Mouse (Mus musculus): Measurements from ENCODE around the gene Cstad. TPM values are rescaled to one million over a fixed set of nuclear protein-coding genes. Genes with fewer than 3 reads are reported as not detected.

The Cstad gene
- total RNA-seq, 2 experiments from 2014 or later, result 2.3 TPM

DNA sequence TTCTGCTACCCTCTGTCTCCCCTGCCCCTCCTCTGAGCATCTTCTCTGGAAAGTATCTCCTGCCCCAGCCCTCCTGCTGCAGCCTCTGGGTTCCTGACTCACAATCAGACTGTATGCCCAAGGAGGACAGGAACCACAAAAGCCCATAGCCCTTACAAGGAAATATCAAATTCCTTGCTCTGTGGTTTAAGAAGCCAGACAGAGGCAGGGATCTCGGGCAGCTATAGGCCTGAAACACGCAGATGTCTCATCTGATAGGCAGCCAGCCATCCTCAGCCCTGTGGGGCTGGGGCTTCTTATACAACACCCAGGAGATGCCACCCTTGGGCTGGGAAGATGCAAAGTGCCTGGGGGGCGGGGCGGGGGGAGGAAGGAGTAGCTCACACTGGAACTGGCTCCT lies 956 bp downstream of the Cstad start:
- DNase-seq, result no peak

GRCm38 (mm10) chr2:30599621-30600020 lies 4.8 kb downstream of the Cstad start:
- DNase-seq, result no peak

GRCm38 (mm10) chr2:30600291-30600690 lies 5.5 kb downstream of the Cstad start:
- no peak for DNase-seq

GRCm38 (mm10) chr2:30600965-30601841 lies 6.4 kb downstream of the Cstad start:
- peak; percentile 86 for DNase-seq

DNA sequence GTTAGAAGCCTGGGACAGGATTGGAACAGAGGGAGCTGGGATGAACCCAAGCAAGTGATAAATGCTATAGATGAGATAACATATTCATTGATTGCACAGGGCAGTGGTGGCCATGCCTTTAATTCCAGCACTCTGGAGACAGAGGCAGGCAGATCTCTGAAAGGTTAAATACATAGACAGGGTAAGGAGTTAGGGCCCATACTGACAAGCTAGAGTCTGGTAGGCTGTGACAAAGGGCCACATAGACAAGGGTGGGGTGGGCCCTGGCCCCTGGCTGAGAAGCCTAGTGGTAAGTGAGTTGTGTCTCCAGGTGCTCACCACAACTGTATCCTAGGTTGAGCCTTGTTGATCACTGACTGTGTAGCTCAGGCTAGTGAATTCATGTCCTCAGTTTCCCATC lies 7.6 kb downstream of the Cstad start:
- peak; percentile 4 for DNase-seq

GRCm38 (mm10) chr2:30603731-30604130 lies 8.9 kb downstream of the Cstad start:
- DNase-seq, result no peak

DNA sequence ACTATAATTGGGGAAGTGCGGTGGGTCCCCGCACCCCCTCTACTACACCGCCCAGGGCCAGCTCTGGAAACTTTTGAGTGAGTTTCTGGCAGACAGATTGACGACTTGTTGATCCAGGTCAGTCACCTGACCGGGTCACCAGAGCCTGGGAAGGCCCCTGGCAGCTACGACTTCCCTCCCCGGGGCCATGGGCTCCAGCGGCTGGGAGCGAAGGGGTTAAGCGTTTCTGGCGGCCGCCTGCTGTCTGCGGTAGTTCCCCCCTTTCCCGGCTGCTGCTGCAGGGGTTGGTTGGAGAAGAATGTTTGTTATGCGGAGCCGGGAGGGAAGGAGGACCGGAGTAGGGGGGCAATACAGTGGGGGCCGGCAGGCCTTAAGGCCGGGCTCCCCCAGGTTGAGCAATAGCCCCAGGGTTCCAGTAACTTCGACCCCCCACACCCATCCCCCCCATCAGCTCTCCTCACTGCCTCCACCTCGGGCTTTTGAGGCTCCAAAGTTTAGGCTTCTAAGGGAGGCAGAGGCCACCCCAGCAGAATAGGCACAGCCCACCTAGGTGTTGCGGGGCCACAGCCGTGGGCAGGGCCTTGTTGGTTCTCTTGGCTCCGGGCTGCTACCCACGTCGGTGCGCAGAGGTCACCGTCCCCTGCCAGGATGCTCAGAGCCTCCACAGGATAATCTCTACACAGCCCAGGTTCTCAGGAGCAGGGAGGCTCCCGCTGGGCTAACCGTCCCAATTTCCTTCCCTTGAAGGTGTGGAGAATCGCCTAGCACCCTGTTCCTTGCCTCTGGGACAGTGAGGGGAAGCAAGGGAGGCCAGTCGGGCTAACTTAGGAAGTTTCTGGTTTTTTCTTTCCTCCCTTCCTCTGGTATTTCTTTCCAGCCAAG lies 10.3 kb downstream of the Cstad start:
- no peak for DNase-seq

- DNase-seq, result no peak
Observed at GRCm38 (mm10) chr2:30605762-30606051, 10.9 kb downstream of the Cstad start.

- DNase-seq, result no peak
Observed at GRCm38 (mm10) chr2:30606621-30607052, 11.8 kb downstream of the Cstad start.

- no peak for DNase-seq
Observed at GRCm38 (mm10) chr2:30607941-30608340, 13.1 kb downstream of the Cstad start.

DNA sequence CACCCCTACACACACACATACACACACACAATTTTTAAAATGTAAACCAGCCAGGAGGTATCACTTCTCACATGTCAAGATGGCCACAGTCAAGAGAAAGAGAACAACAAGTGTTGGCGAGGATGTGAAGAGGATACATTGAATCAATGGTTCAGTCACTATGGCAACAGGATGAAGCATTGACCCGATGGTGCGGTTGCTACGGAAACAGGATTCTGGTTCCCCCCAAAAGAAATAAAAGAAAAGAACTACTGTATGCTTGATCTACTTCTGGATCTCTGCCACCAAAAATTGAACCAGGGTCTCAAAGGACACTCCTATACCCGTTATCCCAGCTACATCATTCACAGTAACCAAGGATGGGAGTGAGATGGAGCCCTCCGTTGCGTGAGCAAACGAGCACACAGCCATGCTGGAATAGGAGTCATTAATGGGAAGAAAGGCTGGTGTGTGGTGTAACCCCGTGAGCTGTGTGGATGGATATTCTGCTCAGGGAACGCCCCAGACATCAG lies 13.9 kb downstream of the Cstad start:
- DNase-seq, result no peak

- DNase-seq, result peak; percentile 58
Observed at GRCm38 (mm10) chr2:30613574-30613973, 18.7 kb downstream of the Cstad start.

DNA sequence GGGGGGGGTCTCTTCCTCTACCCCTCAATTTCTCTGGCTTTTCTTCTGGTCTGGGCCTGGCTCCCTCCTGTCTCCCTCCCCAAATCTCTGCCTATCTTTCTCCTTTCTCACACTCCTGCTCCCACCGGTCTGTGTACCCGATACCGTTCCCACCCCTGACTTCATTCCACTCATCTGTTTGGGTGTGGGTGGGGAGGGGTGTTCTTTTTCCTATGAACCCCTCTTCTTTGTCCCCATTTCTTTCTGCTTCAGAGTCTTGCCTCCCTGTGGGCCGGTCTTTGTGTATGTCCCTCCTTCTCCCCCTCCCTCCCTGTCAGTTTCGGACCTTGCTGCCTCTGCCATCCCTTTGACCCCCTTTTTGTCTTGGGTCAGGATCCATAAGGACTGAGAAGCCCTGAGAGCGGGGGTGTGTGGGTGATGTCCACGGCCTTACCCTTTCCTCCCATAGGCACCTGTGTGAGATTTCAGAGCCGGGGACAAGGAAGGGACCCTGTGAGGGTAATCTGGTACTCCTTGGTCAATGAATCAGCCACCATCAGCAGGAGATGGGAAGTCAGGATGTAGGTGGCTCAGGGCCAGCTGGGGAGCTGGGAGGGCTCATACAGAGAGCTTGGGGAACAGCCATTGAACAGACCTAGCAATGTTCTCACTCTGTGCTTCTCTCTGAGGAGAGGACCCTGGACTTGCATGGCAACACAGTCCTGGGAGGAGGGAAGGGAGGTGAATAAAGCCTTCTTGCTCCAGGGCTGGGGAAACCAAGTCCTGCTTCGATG lies 19.5 kb downstream of the Cstad start:
- DNase-seq, result no peak

DNA sequence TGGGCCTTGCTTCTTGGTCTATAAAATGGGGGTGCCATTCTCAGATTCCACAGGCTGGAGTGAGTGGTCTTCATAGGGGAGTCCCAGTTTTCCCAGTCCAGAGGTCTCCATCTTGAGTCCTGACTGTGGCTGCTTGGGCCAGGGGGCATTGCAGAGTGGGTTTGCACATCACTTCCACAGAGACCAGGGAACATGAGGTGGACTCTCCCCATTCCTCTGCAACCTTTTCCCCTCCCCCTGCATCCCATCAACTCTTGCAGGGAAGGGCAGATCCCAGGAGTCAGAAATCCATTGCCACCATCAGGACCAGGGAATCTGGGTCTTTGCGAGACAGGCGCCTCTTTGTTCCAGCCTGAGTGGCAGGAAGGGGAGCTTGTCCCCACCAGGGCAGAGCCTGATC lies 21.0 kb downstream of the Cstad start:
- DNase-seq, result no peak

- DNase-seq, result no peak
Observed at GRCm38 (mm10) chr2:30616464-30616863, 21.6 kb downstream of the Cstad start.

- no peak for DNase-seq
Observed at GRCm38 (mm10) chr2:30618487-30619248, 23.8 kb downstream of the Cstad start.

- DNase-seq, result no peak
Observed at GRCm38 (mm10) chr2:30623873-30624272, 29.0 kb downstream of the Cstad start.

DNA sequence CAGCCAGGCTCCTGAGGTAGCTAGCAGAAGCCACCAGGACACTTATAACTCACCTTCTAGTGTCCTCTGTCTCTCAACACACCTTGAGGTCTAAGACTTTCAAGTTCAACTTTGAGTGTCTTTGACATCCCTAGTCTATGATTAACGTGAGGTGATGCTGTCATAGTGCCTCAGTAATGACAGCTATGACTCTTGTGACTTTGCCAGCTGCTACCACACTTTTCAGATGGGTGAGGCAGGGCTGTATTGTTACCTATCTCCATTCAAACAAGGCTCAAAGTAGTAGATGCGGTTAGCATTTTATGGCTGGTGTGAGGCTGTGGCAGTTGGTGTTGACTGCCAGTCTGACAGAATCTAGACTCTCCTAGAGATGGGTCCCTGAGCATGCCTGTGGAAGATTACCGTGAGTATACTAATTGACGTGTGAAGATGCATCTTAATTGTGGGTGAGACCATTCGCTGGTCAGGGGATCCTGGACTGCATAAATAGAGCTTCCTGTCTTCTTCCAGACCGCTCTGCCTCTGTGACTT lies 30.5 kb downstream of the Cstad start:
- no peak for DNase-seq

GRCm38 (mm10) chr2:30626058-30626675 lies 31.3 kb downstream of the Cstad start:
- no peak for DNase-seq

DNA sequence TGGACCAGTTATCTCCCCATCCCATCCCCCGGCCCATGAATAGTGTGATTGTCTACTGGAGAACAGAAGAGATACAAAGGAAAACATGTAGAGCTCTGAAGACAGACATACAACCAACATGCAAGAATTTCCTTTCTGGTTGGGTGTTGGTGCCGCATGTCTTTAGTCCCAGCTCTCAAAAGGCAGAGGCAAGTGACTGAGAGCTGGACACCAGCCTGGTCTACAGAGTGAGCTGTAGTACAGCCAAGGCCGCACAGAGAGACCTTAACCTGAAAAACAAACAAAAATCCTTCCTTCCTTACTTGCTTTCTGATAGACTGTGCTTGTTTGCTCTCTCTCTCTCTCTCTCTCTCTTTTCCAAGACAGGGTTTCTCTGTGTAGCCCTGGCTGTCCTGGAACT lies 32.5 kb downstream of the Cstad start:
- DNase-seq, result no peak

GRCm38 (mm10) chr2:30628374-30628773 lies 33.5 kb downstream of the Cstad start:
- DNase-seq, result no peak
